Mouse (Mus musculus): Measurements from ENCODE around the gene C030005K15Rik. TPM values are rescaled to one million over a fixed set of nuclear protein-coding genes. Genes with fewer than 3 reads are reported as not detected.

Gene C030005K15Rik
- polyA plus RNA-seq, 1 experiment from 2014 or later: not detected

GRCm38 (mm10) chr10:97682981-97683380, 43.6 kb downstream of the C030005K15Rik start:
- Histone ChIP-seq H3K4me3 (ENCODE audit: low read depth, low read length) (no peak overlapping the region), H3K4me1 (replicated peaks; ENCODE audit: control insufficient read depth, insufficient read depth, low read length) (no peaks in the 10 kb centered on the region), H3K36me3 (ENCODE audit: control insufficient read depth, insufficient read depth, low read length) (no peaks in the 10 kb centered on the region), H3K9me3 (ENCODE audit: control insufficient read depth, low read length) (no peaks in the 10 kb centered on the region), H3K4me2 (replicated peaks; ENCODE audit: low read depth, low read length) (no peak overlapping the region), H3K9ac (ENCODE audit: low read depth, low read length) (no peak overlapping the region), H3K27ac (ENCODE audit: low read depth, low read length) (no peak overlapping the region), H3K27me3 (ENCODE audit: control insufficient read depth, insufficient read depth, low read length) (no peaks in the 10 kb centered on the region)
- ATAC-seq (ENCODE audit: low FRiP score) (no peak), DNase-seq (ENCODE audit: low spot score) (no peak)

Other genes with a start within 250 kb of the C030005K15Rik start
- gene Dcn, start 247.1 kb downstream of the C030005K15Rik start, polyA plus RNA-seq (2014; fragmentation: Nextera tagmentation; extraction: Ambion mirVana): 17.1 and 37.0 TPM in 2 replicates
- gene Lum, start 161.6 kb downstream of the C030005K15Rik start, polyA plus RNA-seq (2014; fragmentation: Nextera tagmentation; extraction: Ambion mirVana): 83.7 and 84.8 TPM in 2 replicates
- gene Kera, start 119.9 kb downstream of the C030005K15Rik start, polyA plus RNA-seq (2014; fragmentation: Nextera tagmentation; extraction: Ambion mirVana): 0.43 TPM in 1 of 2 replicates, not detected in the other
- 1.8 and 2.1 TPM in 2 replicates for gene Epyc, start 82.7 kb downstream of the C030005K15Rik start, polyA plus RNA-seq (2014; fragmentation: Nextera tagmentation; extraction: Ambion mirVana)
- not detected in 2 replicates for gene Ccer1, start 33.7 kb downstream of the C030005K15Rik start, polyA plus RNA-seq (2014; fragmentation: Nextera tagmentation; extraction: Ambion mirVana)

Data from hindbrain, embryonic 11.5 days (tissue).